Mouse (Mus musculus) T-cell, adult 2 months (primary cell): ENCODE measurements around the gene Ankrd65.
"Not testable (repeated sequence)": the region's sequence is repeated elsewhere in the genome, so short reads cannot be mapped to it uniquely, and the experiment has no call there.

ENCODE experiments used
- DNase-seq: peaks from one replicate; pipeline ENCODE4 v3.0.0; 2022; ENCODE audit warnings: low spot score

The Ankrd65 gene

GRCm38 (mm10) chr4:155774971-155775740 lies 15.1 kb upstream of the Ankrd65 start:
- no peak for DNase-seq

- DNase-seq = no peak
These were observed 14.4 kb upstream of the Ankrd65 start for GRCm38 (mm10) chr4:155775855-155776254.

- DNase-seq = no peak
These were observed 13.4 kb upstream of the Ankrd65 start for GRCm38 (mm10) chr4:155776704-155777335.

- DNase-seq = no peak
These were observed 12.4 kb upstream of the Ankrd65 start for GRCm38 (mm10) chr4:155777816-155778215.

GRCm38 (mm10) chr4:155779498-155779897 lies 10.7 kb upstream of the Ankrd65 start:
- no peak for DNase-seq

GRCm38 (mm10) chr4:155780895-155781294 lies 9.3 kb upstream of the Ankrd65 start:
- no peak for DNase-seq

- no peak for DNase-seq
These were observed 6.7 kb upstream of the Ankrd65 start for GRCm38 (mm10) chr4:155783486-155784080.

- DNase-seq = peak; percentile 56
These were observed 6.0 kb upstream of the Ankrd65 start for GRCm38 (mm10) chr4:155784081-155784701.

- DNase-seq = no peak
These were observed 5.0 kb upstream of the Ankrd65 start for GRCm38 (mm10) chr4:155785246-155785645.

GRCm38 (mm10) chr4:155785819-155786218 lies 4.4 kb upstream of the Ankrd65 start, which contains the start of gene Tmem88b:
Gene Tmem88b (minus strand): TSS chr4:155785874.
- DNase-seq = no peak

GRCm38 (mm10) chr4:155788300-155788699 lies 1.9 kb upstream of the Ankrd65 start:
- DNase-seq = no peak

- not testable (repeated sequence) for DNase-seq
These were observed 1.4 kb upstream of the Ankrd65 start for GRCm38 (mm10) chr4:155788833-155789232.

GRCm38 (mm10) chr4:155790650-155791161 lies 467 bp downstream of the Ankrd65 start:
- DNase-seq = no peak

GRCm38 (mm10) chr4:155791240-155791933 lies 1.1 kb downstream of the Ankrd65 start:
- no peak for DNase-seq

- DNase-seq = no peak
These were observed 3.5 kb downstream of the Ankrd65 start for GRCm38 (mm10) chr4:155793730-155794129.

GRCm38 (mm10) chr4:155802075-155802474 lies 11.8 kb downstream of the Ankrd65 start:
- DNase-seq = no peak

- peak; percentile 40 for DNase-seq
These were observed 12.6 kb downstream of the Ankrd65 start, which contains the start of gene Mrpl20 for GRCm38 (mm10) chr4:155802741-155803339. Gene Mrpl20 (plus strand): TSS chr4:155802878.

GRCm38 (mm10) chr4:155803340-155804041 lies 13.3 kb downstream of the Ankrd65 start:
- peak; percentile 95 for DNase-seq

GRCm38 (mm10) chr4:155807841-155808240 lies 17.6 kb downstream of the Ankrd65 start:
- DNase-seq = no peak

GRCm38 (mm10) chr4:155811929-155812664 lies 21.9 kb downstream of the Ankrd65 start, which contains the start of gene Ccnl2:
Gene Ccnl2 (plus strand): TSS chr4:155812489.
- peak; percentile 95 for DNase-seq
